Mouse (Mus musculus): Measurements from ENCODE around the gene Adamts2. TPM values are rescaled to one million over a fixed set of nuclear protein-coding genes. Genes with fewer than 3 reads are reported as not detected.

Gene Adamts2
- polyA plus RNA-seq, 1 experiment from 2014 or later = 1.8 TPM

DNA sequence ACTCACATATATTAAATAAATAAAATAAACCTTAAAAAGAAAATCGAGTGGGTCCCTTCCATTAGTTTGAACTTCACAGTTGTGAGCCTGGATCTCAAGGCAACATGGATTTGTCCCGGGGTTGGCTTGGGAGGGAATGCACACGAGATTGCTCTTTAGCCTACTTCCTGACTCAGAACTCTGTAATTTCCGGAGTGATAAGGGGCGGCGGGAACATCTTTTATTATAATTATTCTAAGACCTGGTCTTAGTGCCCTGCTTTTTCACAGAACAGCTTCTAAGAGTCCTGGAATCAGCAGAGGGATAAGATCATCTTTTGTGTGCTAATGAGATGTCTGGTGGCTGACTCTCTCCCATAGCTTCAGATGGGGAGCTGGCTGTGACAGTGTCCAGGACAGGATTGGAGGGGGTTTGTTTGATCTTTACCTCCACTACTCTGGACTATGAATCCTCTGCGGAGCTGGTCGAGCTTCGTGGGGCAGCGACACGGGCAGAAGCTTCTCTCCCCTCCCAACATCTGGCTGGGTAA is 15.2 kb downstream of the Adamts2 start:
- no peak overlapping the region for H3K4me3 ChIP-seq (ENCODE audit: low read depth, low read length)
- H3K4me1 ChIP-seq (replicated peaks; ENCODE audit: control insufficient read depth, insufficient read depth, low read length) = no peaks in the 10 kb centered on the region
- 90% methylated on average over 11 of the region's 11 CpGs for WGBS
- H3K9ac ChIP-seq (ENCODE audit: low read depth, low read length) = no peak overlapping the region
- DNase-seq (ENCODE audit: low spot score) = no peak
- no peak overlapping the region for H3K27ac ChIP-seq (ENCODE audit: low read depth, low read length)
- H3K4me2 ChIP-seq (replicated peaks; ENCODE audit: low read depth, low read length) = no peak overlapping the region
- H3K27me3 ChIP-seq (ENCODE audit: control insufficient read depth, insufficient read depth, low read length) = no peaks in the 10 kb centered on the region
- H3K36me3 ChIP-seq (ENCODE audit: control insufficient read depth, insufficient read depth, low read length) = no peaks in the 10 kb centered on the region
- no peak for ATAC-seq (ENCODE audit: low FRiP score)
- H3K9me3 ChIP-seq (ENCODE audit: control insufficient read depth, low read length) = no peaks in the 10 kb centered on the region

DNA sequence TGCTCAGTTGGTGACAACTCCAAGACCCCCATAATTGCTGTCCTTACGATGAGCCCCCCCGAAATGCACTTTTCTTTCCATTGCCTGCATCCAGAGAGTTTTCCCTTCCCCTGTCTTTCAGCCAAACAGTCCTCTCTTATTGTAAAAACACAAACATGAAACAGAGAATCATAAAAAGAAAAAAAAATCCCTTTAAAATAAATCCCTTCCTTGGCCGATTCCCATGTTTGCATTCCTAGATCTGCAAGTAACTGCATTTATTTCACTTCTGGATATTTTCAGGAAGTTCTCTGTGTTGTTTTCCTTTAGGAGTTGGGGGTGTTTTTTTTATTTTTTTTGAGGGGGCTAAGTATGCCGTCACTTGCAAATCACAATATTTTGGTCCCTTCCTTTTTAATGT is 19.0 kb downstream of the Adamts2 start:
- Histone ChIP-seq H3K27ac (ENCODE audit: low read depth, low read length) (no peak overlapping the region), H3K4me1 (replicated peaks; ENCODE audit: control insufficient read depth, insufficient read depth, low read length) (no peaks in the 10 kb centered on the region), H3K9me3 (ENCODE audit: control insufficient read depth, low read length) (no peaks in the 10 kb centered on the region), H3K4me3 (ENCODE audit: low read depth, low read length) (no peak overlapping the region), H3K27me3 (ENCODE audit: control insufficient read depth, insufficient read depth, low read length) (no peaks in the 10 kb centered on the region), H3K4me2 (replicated peaks; ENCODE audit: low read depth, low read length) (no peak overlapping the region), H3K36me3 (ENCODE audit: control insufficient read depth, insufficient read depth, low read length) (no peaks in the 10 kb centered on the region), H3K9ac (ENCODE audit: low read depth, low read length) (no peak overlapping the region)
- 93% methylated on average over 4 of the region's 4 CpGs for WGBS
- DNase-seq (ENCODE audit: low spot score) = no peak
- no peak for ATAC-seq (ENCODE audit: low FRiP score)

DNA sequence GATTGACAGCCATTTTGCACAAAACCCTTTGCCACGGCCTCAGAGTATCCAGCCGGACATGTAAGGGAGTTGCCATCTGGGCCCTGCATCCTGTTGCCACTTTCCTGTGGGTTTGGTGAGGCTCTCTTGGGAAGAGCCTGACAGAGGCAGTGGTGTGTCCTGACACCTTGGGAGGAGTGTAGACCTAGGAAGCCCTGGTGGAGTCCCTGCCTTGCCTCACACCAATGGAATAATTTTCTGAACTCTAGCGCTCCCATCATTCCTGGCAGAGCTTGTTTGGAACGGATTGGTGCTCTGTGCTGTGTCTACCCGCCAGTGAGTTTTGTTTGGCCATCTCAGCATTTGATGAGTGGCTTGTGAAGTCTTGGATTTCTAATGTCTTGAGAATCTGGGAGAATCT is 19.5 kb downstream of the Adamts2 start:
- Histone ChIP-seq H3K9ac (ENCODE audit: low read depth, low read length) (no peak overlapping the region), H3K4me1 (replicated peaks; ENCODE audit: control insufficient read depth, insufficient read depth, low read length) (no peaks in the 10 kb centered on the region), H3K4me3 (ENCODE audit: low read depth, low read length) (no peak overlapping the region), H3K27ac (ENCODE audit: low read depth, low read length) (no peak overlapping the region), H3K36me3 (ENCODE audit: control insufficient read depth, insufficient read depth, low read length) (no peaks in the 10 kb centered on the region), H3K4me2 (replicated peaks; ENCODE audit: low read depth, low read length) (no peak overlapping the region), H3K9me3 (ENCODE audit: control insufficient read depth, low read length) (no peaks in the 10 kb centered on the region), H3K27me3 (ENCODE audit: control insufficient read depth, insufficient read depth, low read length) (no peaks in the 10 kb centered on the region)
- DNase-seq (ENCODE audit: low spot score) (no peak), ATAC-seq (ENCODE audit: low FRiP score) (no peak)
- 84% methylated on average over 5 of the region's 5 CpGs for WGBS

DNA sequence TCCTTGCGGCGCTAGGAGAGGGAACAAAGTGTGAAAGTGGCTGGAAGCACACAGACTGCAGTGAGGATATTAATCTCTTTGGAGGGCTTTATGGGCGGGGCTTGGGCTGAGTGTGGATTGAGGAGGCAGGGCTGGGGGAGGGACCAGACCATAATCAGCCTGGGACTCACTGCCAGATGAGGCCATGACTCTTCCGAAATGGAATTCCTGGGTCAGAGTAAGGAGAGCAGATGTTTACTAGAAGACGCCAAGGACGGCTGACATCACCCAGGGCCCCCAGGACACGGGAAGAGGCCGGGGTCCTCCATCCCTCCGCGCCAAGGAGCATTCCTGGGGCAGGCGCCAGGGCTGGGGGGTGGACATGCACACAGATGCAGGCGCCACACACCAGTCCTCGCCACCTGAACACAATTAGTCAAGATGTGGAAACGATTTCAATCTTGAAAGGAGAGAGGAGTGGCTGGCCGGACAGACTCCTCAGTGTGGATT is 20.4 kb downstream of the Adamts2 start:
- Histone ChIP-seq H3K9me3 (ENCODE audit: control insufficient read depth, low read length) (no peaks in the 10 kb centered on the region), H3K36me3 (ENCODE audit: control insufficient read depth, insufficient read depth, low read length) (no peaks in the 10 kb centered on the region), H3K9ac (ENCODE audit: low read depth, low read length) (no peak overlapping the region), H3K4me3 (ENCODE audit: low read depth, low read length) (no peak overlapping the region), H3K4me2 (replicated peaks; ENCODE audit: low read depth, low read length) (no peak overlapping the region), H3K4me1 (replicated peaks; ENCODE audit: control insufficient read depth, insufficient read depth, low read length) (no peaks in the 10 kb centered on the region), H3K27ac (ENCODE audit: low read depth, low read length) (no peak overlapping the region), H3K27me3 (ENCODE audit: control insufficient read depth, insufficient read depth, low read length) (no peaks in the 10 kb centered on the region)
- DNase-seq (ENCODE audit: low spot score) = peak; percentile 44
- WGBS = 66% methylated on average over 15 of the region's 15 CpGs
- ATAC-seq (ENCODE audit: low FRiP score) = peak; percentile 49; the same call in 1 of the 2 replicates

DNA sequence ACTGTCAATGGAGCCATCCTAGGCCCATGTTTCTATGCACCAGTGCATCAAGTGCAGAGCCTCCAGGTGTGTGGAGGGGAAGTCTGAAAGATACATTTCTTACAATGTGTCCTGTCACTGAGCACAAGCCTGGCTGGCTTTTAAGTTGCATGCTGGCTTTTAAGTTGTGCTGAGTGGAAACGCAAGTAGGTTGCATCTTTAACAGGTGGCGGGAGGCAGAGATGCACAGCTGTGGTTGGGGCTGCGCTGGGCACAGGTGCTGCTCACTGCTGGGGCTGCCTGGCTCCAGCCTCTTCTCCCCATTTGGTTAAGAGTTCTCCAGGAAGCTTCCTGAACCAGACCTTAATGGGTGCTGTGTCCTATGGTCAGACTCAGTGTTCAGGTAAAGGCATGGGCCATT is 21.9 kb downstream of the Adamts2 start:
- Histone ChIP-seq H3K27ac (ENCODE audit: low read depth, low read length) (no peak overlapping the region), H3K4me1 (replicated peaks; ENCODE audit: control insufficient read depth, insufficient read depth, low read length) (no peaks in the 10 kb centered on the region), H3K9me3 (ENCODE audit: control insufficient read depth, low read length) (no peaks in the 10 kb centered on the region), H3K36me3 (ENCODE audit: control insufficient read depth, insufficient read depth, low read length) (no peaks in the 10 kb centered on the region), H3K27me3 (ENCODE audit: control insufficient read depth, insufficient read depth, low read length) (no peaks in the 10 kb centered on the region), H3K4me3 (ENCODE audit: low read depth, low read length) (no peak overlapping the region), H3K9ac (ENCODE audit: low read depth, low read length) (no peak overlapping the region), H3K4me2 (replicated peaks; ENCODE audit: low read depth, low read length) (no peak overlapping the region)
- ATAC-seq (ENCODE audit: low FRiP score) (no peak), DNase-seq (ENCODE audit: low spot score) (no peak)
- 90% methylated on average over 3 of the region's 3 CpGs for WGBS

DNA sequence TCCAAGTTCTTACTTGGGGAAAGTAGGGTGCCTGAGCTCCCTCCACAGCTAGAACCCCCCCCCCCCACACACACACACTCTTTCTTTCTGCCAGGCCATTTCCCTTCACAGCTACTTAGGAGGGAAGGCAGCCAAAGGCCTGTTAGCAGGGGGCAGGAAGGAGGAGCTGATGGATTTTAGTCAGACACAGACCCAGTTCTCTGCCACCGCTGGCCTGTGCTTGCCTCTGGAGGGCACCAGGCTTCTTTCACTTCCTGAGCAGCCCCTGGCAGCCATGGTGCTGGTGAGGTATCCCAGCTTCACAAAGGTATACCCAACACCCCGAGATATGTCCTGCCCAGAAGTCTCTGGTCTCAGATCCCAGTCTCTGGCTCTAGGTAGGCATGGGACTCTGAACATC is 22.4 kb downstream of the Adamts2 start:
- Histone ChIP-seq H3K9ac (ENCODE audit: low read depth, low read length) (no peak overlapping the region), H3K4me1 (replicated peaks; ENCODE audit: control insufficient read depth, insufficient read depth, low read length) (no peaks in the 10 kb centered on the region), H3K27ac (ENCODE audit: low read depth, low read length) (no peak overlapping the region), H3K4me3 (ENCODE audit: low read depth, low read length) (no peak overlapping the region), H3K9me3 (ENCODE audit: control insufficient read depth, low read length) (no peaks in the 10 kb centered on the region), H3K27me3 (ENCODE audit: control insufficient read depth, insufficient read depth, low read length) (no peaks in the 10 kb centered on the region), H3K36me3 (ENCODE audit: control insufficient read depth, insufficient read depth, low read length) (no peaks in the 10 kb centered on the region), H3K4me2 (replicated peaks; ENCODE audit: low read depth, low read length) (no peak overlapping the region)
- 45% methylated on average over 2 of the region's 2 CpGs for WGBS
- ATAC-seq (ENCODE audit: low FRiP score) (no peak), DNase-seq (ENCODE audit: low spot score) (no peak)

DNA sequence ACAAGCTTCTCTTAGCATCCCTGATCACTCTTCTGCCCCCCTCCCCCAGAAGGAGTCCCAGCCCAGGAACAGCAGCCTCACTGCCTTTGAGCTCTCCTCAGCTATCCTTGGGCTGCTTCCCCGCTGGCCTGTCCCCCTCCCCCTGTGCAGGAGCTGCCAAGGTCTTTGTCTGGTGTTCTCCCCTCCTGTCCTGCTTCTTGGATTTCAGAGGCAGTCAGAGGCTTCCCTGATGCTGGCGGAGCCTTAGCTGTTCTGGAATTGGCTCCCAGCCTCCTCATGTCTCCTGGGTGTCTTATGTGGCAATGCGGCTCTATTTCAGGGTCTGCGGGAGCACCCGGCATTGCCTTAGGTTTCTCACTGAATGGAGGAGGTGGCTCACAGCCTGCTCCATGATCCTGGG is 22.8 kb downstream of the Adamts2 start:
- DNase-seq (ENCODE audit: low spot score) = no peak
- H3K4me2 ChIP-seq (replicated peaks; ENCODE audit: low read depth, low read length) = no peak overlapping the region
- H3K27me3 ChIP-seq (ENCODE audit: control insufficient read depth, insufficient read depth, low read length) = no peaks in the 10 kb centered on the region
- no peaks in the 10 kb centered on the region for H3K9me3 ChIP-seq (ENCODE audit: control insufficient read depth, low read length)
- no peak overlapping the region for H3K27ac ChIP-seq (ENCODE audit: low read depth, low read length)
- H3K4me1 ChIP-seq (replicated peaks; ENCODE audit: control insufficient read depth, insufficient read depth, low read length) = no peaks in the 10 kb centered on the region
- 75% methylated on average over 5 of the region's 5 CpGs for WGBS
- no peak overlapping the region for H3K9ac ChIP-seq (ENCODE audit: low read depth, low read length)
- no peaks in the 10 kb centered on the region for H3K36me3 ChIP-seq (ENCODE audit: control insufficient read depth, insufficient read depth, low read length)
- ATAC-seq (ENCODE audit: low FRiP score) = no peak
- no peak overlapping the region for H3K4me3 ChIP-seq (ENCODE audit: low read depth, low read length)

DNA sequence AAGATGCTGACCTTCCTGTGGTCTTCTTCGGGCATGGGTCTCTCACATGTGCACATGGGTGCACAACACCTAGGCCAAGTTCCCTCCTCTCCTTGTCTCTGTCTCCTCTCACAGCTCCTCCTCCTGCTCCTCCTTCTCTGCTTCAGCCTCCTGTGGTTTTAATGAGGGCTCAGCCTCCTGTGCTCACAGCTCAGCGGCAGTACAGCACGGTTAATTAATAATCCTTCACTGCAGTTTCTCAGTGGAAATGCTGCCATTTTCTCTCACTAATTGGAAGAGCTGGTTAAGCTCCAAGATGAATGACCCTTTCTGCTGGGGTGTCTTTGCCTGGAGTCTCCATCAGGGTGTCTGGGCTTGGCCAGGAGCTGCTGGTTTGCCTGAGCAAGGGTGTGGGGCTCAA is 27.0 kb downstream of the Adamts2 start:
- no peak overlapping the region for H3K27ac ChIP-seq (ENCODE audit: low read depth, low read length)
- no peak for DNase-seq (ENCODE audit: low spot score)

DNA sequence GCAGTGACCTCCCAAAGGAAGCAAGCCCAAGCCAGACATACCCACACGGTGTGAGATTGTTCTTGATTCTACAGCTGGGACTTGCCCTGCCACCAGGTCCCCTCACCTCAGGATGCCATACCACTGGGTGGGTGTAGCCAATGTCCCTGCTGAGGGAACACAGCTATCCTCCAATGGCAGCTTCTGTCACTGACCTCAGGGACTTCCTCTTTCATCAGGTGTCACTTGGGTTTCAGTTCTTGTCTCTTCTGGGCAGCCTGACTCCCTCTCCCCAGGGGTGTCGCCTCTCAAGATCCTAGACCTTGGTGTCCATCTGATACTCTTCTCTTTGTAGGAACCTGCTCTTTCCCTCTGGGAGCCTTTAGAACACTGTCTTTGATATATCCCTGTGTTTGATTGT is 28.6 kb downstream of the Adamts2 start:
- Histone ChIP-seq H3K9ac (ENCODE audit: low read depth, low read length) (no peak overlapping the region), H3K9me3 (ENCODE audit: control insufficient read depth, low read length) (no peaks in the 10 kb centered on the region), H3K4me1 (replicated peaks; ENCODE audit: control insufficient read depth, insufficient read depth, low read length) (no peaks in the 10 kb centered on the region), H3K4me2 (replicated peaks; ENCODE audit: low read depth, low read length) (no peak overlapping the region), H3K27me3 (ENCODE audit: control insufficient read depth, insufficient read depth, low read length) (no peaks in the 10 kb centered on the region), H3K4me3 (ENCODE audit: low read depth, low read length) (no peak overlapping the region), H3K36me3 (ENCODE audit: control insufficient read depth, insufficient read depth, low read length) (no peaks in the 10 kb centered on the region), H3K27ac (ENCODE audit: low read depth, low read length) (no peak overlapping the region)
- DNase-seq (ENCODE audit: low spot score) = no peak
- WGBS = 78% methylated on average over 2 of the region's 2 CpGs
- no peak for ATAC-seq (ENCODE audit: low FRiP score)

More for the DNA sequence above, 27.0 kb downstream of the Adamts2 start:
- no peaks in the 10 kb centered on the region for H3K36me3 ChIP-seq (ENCODE audit: control insufficient read depth, insufficient read depth, low read length)
- ATAC-seq (ENCODE audit: low FRiP score) = no peak
- no peaks in the 10 kb centered on the region for H3K9me3 ChIP-seq (ENCODE audit: control insufficient read depth, low read length)
- H3K4me3 ChIP-seq (ENCODE audit: low read depth, low read length) = no peak overlapping the region
- WGBS = 57% methylated on average over 3 of the region's 3 CpGs
- H3K27me3 ChIP-seq (ENCODE audit: control insufficient read depth, insufficient read depth, low read length) = no peaks in the 10 kb centered on the region
- no peak overlapping the region for H3K9ac ChIP-seq (ENCODE audit: low read depth, low read length)
- H3K4me2 ChIP-seq (replicated peaks; ENCODE audit: low read depth, low read length) = no peak overlapping the region
- H3K4me1 ChIP-seq (replicated peaks; ENCODE audit: control insufficient read depth, insufficient read depth, low read length) = no peaks in the 10 kb centered on the region

Measured in hindbrain, embryonic 11.5 days (tissue).